Mouse (Mus musculus): ENCODE data around the gene Agap3. TPM values are rescaled to one million over a fixed set of nuclear protein-coding genes. Genes with fewer than 3 reads are reported as not detected.

The Agap3 gene
- total and polyA plus RNA-seq, 3 experiments: 116 to 203 (median 138) TPM

- Histone ChIP-seq H3K27me3 (ENCODE audit: control insufficient read depth in 1 of 2, insufficient read depth in 2 of 2, low read length in 2 of 2) (no peaks in the 10 kb centered on the region), H3K36me3 (ENCODE audit: control insufficient read depth in 1 of 2, insufficient read depth in 2 of 2, low read length in 2 of 2) (peaks cover 0 to 19% of the 10 kb centered on the region in 2 experiments; a peak in 2 of 4 replicates), H3K4me3 (ENCODE audit: control insufficient read depth in 1 of 2, insufficient read depth in 1 of 2, low read depth in 2 of 2, low read length in 2 of 2) (no peak overlapping the region), H3K9ac (ENCODE audit: control insufficient read depth, low read depth, low read length, poor library complexity, severe bottlenecking) (no peak overlapping the region), H3K4me1 (ENCODE audit: control insufficient read depth in 1 of 2, insufficient read depth in 2 of 2, low read length in 2 of 2) (no peaks in the 10 kb centered on the region), H3K79me2 (ENCODE audit: control insufficient read depth, insufficient read depth, low read length, poor library complexity) (no peaks in the 10 kb centered on the region), H3K27ac (ENCODE audit: control insufficient read depth, low read depth, low read length) (no peak overlapping the region), H3K9me3 (replicated peaks; ENCODE audit: insufficient read depth, low read length) (no peaks in the 10 kb centered on the region)
- TF ChIP-seq GABPA (IDR thresholded peaks at IDR 0.05; ENCODE audit: low read depth, low read length) (no peak), MAX (IDR thresholded peaks at IDR 0.05; ENCODE audit: low read length) (no peak), KAT2A (conservative IDR thresholded peaks at IDR 0.05; ENCODE audit: low read depth, low read length) (no peak), GATA1 (IDR thresholded peaks at IDR 0.05; ENCODE audit: low read depth, low read length) (no peak), HCFC1 (IDR thresholded peaks at IDR 0.05; ENCODE audit: low read depth, low read length) (no peak), POLR2AphosphoS2 (IDR thresholded peaks at IDR 0.05; ENCODE audit: low read length) (no peak), TAL1 (IDR thresholded peaks at IDR 0.05; ENCODE audit: low read length) (no peak), MAFK (IDR thresholded peaks at IDR 0.05; ENCODE audit: borderline replicate concordance, low read depth, low read length) (no peak), BHLHE40 (IDR thresholded peaks at IDR 0.05; ENCODE audit: borderline replicate concordance, low read depth, low read length) (no peak), ZMIZ1 (IDR thresholded peaks at IDR 0.05; ENCODE audit: low read depth, low read length) (no peak), NELFE (IDR thresholded peaks at IDR 0.05; ENCODE audit: low read depth, low read length) (no peak), POLR2AphosphoS5 (IDR thresholded peaks at IDR 0.05; ENCODE audit: borderline replicate concordance, low read depth, low read length) (no peak), RCOR1 (IDR thresholded peaks at IDR 0.05; ENCODE audit: low read depth, low read length) (no peak), CTCF (IDR thresholded peaks at IDR 0.05 in 2 of 3, conservative IDR thresholded peaks at IDR 0.05 in 1 of 3; ENCODE audit: control insufficient read depth in 1 of 3, insufficient read depth in 1 of 3, low read depth in 2 of 3, low read length in 3 of 3, poor library complexity in 1 of 3, severe bottlenecking in 1 of 3) (no peak), MXI1 (IDR thresholded peaks at IDR 0.05; ENCODE audit: low read depth, low read length) (no peak), JUND (IDR thresholded peaks at IDR 0.05; ENCODE audit: low read depth, low read length) (no peak), MAZ (IDR thresholded peaks at IDR 0.05; ENCODE audit: low read depth, low read length) (no peak), ZC3H11A (IDR thresholded peaks at IDR 0.05; ENCODE audit: low read depth, low read length) (no peak), MYC (IDR thresholded peaks at IDR 0.05; ENCODE audit: low read depth, low read length) (no peak)
- DNase-seq (ENCODE audit: low read depth, low spot score): no peak
These were observed 43.0 kb downstream of the Agap3 start for GRCm38 (mm10) chr5:24495019-24495418.

- H3K36me3 ChIP-seq (ENCODE audit: control insufficient read depth in 1 of 2, insufficient read depth in 2 of 2, low read length in 2 of 2): peaks cover 0 to 17% of the 10 kb centered on the region in 2 experiments; a peak in 2 of 4 replicates
- TF ChIP-seq KAT2A (conservative IDR thresholded peaks at IDR 0.05; ENCODE audit: low read depth, low read length) (no peak), MEF2A (IDR thresholded peaks at IDR 0.05; ENCODE audit: extremely low read depth, insufficient replicate concordance, low read depth, low read length, poor library complexity, severe bottlenecking) (no peak), SIN3A (IDR thresholded peaks at IDR 0.05; ENCODE audit: low read length) (no peak), ZNF384 (IDR thresholded peaks at IDR 0.05; ENCODE audit: low read depth, low read length) (no peak), UBTF (IDR thresholded peaks at IDR 0.05; ENCODE audit: borderline replicate concordance, insufficient read depth, low read depth, low read length) (no peak), ZMIZ1 (IDR thresholded peaks at IDR 0.05; ENCODE audit: low read depth, low read length) (no peak), POLR2A (IDR thresholded peaks at IDR 0.05; ENCODE audit: control insufficient read depth in 1 of 2, insufficient read depth in 1 of 2, low read depth in 1 of 2, low read length in 2 of 2, poor library complexity in 1 of 2) (no peak)
- no peaks in the 10 kb centered on the region for H3K9me3 ChIP-seq (replicated peaks; ENCODE audit: insufficient read depth, low read length)
- no peak overlapping the region for H3K27ac ChIP-seq (ENCODE audit: control insufficient read depth, low read depth, low read length)
- H3K9ac ChIP-seq (ENCODE audit: control insufficient read depth, low read depth, low read length, poor library complexity, severe bottlenecking): no peak overlapping the region
- no peaks in the 10 kb centered on the region for H3K27me3 ChIP-seq (ENCODE audit: control insufficient read depth in 1 of 2, insufficient read depth in 2 of 2, low read length in 2 of 2)
- H3K79me2 ChIP-seq (ENCODE audit: control insufficient read depth, insufficient read depth, low read length, poor library complexity): no peaks in the 10 kb centered on the region
- no peaks in the 10 kb centered on the region for H3K4me1 ChIP-seq (ENCODE audit: control insufficient read depth in 1 of 2, insufficient read depth in 2 of 2, low read length in 2 of 2)
- no peak overlapping the region for H3K4me3 ChIP-seq (ENCODE audit: control insufficient read depth in 1 of 2, insufficient read depth in 1 of 2, low read depth in 2 of 2, low read length in 2 of 2)
- DNase-seq (ENCODE audit: low read depth, low spot score): no peak
These were observed 44.8 kb downstream of the Agap3 start for GRCm38 (mm10) chr5:24496756-24497155.
